Mouse (Mus musculus): ENCODE measurements around the gene Rpl23a. TPM values are rescaled to one million over a fixed set of nuclear protein-coding genes. Genes with fewer than 3 reads are reported as not detected.

The Rpl23a gene
- polyA plus RNA-seq, 1 experiment from 2014 or later, result 1,766 TPM

DNA sequence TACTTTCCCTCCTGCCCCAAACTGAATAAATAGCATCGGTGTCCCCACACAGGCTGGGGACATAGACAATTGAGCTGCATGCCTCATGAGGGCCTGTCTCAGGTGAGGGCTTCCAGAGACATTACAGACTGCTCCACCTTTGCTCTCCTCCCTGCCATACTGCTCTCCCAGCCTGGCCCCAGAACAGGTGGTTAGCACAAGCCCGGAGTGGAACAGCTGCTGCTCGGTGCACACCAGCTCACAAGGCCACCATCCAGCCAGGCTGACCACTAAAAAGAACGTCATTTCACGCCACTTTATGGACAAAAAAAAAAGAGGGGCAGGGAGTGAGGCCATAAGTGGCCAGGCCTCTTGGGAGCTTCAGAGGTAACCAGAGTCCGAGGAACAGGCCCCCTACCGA lies 23.8 kb upstream of the Rpl23a start:
- ATAC-seq (replicated peaks; ENCODE audit: low FRiP score), result no peak
- Histone ChIP-seq H3K4me1 (replicated peaks; ENCODE audit: control insufficient read depth, insufficient read depth, low read length) (no peaks in the 10 kb centered on the region), H3K27me3 (replicated peaks; ENCODE audit: control insufficient read depth, insufficient read depth, low read length) (no peaks in the 10 kb centered on the region), H3K27ac (ENCODE audit: low read depth, low read length) (no peak overlapping the region), H3K9ac (ENCODE audit: low read depth, low read length) (no peak overlapping the region), H3K4me2 (no peak overlapping the region), H3K36me3 (ENCODE audit: control insufficient read depth, insufficient read depth, low read length) (peaks cover 62% of the 10 kb centered on the region), H3K9me3 (ENCODE audit: control insufficient read depth, low read length) (no peaks in the 10 kb centered on the region), H3K4me3 (ENCODE audit: low read depth, low read length) (no peak overlapping the region)
- 91% methylated on average over 7 of the region's 7 CpGs for WGBS
- DNase-seq (ENCODE audit: low spot score), result no peak

DNA sequence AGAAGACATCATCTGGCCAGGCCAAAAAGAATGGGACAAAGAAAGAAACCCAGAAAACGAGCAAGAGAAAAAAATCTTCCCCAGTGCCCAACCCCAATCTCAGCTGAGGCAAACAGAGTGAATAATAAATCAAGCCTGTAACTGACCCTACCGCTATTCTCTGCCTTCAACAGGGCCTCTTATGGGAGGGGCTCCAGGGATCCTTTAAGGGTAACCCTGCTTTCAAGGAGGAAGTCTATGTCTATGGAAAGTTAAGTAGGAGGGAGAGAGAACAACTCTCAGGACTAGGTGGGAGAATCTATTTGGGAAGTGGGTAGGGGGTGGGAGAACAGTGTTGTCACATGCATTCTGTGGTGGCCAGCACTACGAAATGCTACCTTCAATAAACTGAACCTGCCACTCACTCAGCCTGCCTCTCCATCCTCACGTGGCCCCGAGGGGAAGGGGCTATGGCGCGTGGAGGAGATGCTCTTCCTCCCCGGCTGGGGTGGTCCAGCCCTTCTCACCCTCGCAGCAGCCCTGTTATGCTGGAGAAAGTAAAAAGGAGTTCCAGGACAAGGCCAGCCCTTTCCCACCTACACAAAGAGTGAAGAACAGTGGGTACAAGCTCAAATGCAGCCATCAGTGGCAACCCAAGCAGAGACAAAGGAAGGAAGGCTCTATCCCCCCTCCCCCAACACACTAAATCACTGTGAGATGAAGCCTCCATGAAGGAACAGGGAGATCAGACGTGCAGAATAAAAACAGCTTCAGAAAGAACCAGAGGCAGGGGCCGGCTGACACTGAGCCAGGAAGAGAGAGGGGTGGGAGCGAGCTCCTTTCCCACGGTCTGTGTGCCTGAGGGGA lies 22.2 kb upstream of the Rpl23a start:
- H3K36me3 ChIP-seq (ENCODE audit: control insufficient read depth, insufficient read depth, low read length), result peaks cover 50% of the 10 kb centered on the region
- H3K4me2 ChIP-seq, result no peak overlapping the region
- H3K4me1 ChIP-seq (replicated peaks; ENCODE audit: control insufficient read depth, insufficient read depth, low read length), result no peaks in the 10 kb centered on the region
- WGBS, result 81% methylated on average over 13 of the region's 13 CpGs
- H3K4me3 ChIP-seq (ENCODE audit: low read depth, low read length), result no peak overlapping the region
- ATAC-seq (replicated peaks; ENCODE audit: low FRiP score), result no peak
- no peaks in the 10 kb centered on the region for H3K27me3 ChIP-seq (replicated peaks; ENCODE audit: control insufficient read depth, insufficient read depth, low read length)
- no peak for DNase-seq (ENCODE audit: low spot score)
- no peak overlapping the region for H3K9ac ChIP-seq (ENCODE audit: low read depth, low read length)
- H3K9me3 ChIP-seq (ENCODE audit: control insufficient read depth, low read length), result no peaks in the 10 kb centered on the region
- no peak overlapping the region for H3K27ac ChIP-seq (ENCODE audit: low read depth, low read length)

DNA sequence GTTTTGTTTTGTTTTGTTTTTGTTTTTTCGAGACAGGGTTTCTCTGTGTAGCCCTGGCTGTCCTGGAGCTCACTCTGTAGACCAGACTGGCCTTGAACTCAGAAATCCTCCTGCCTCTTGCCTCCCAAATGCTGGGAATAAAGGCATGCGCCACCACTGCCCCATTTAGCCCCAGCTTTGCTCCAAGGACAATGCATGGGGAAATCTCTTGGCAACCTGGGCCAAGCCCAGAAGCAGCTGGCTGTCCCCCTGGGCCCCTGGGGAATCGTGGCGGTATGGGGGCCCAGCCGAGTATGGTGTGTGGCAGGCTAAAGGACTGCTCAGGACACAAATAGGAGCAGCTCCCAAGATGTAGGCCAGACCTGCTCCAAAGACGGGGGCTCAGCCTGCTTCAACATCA lies 20.9 kb upstream of the Rpl23a start:
- Histone ChIP-seq H3K36me3 (ENCODE audit: control insufficient read depth, insufficient read depth, low read length) (peaks cover 41% of the 10 kb centered on the region), H3K4me3 (ENCODE audit: low read depth, low read length) (no peak overlapping the region), H3K9me3 (ENCODE audit: control insufficient read depth, low read length) (no peaks in the 10 kb centered on the region), H3K4me1 (replicated peaks; ENCODE audit: control insufficient read depth, insufficient read depth, low read length) (no peaks in the 10 kb centered on the region), H3K9ac (ENCODE audit: low read depth, low read length) (no peak overlapping the region), H3K27ac (ENCODE audit: low read depth, low read length) (no peak overlapping the region), H3K4me2 (no peak overlapping the region), H3K27me3 (replicated peaks; ENCODE audit: control insufficient read depth, insufficient read depth, low read length) (no peaks in the 10 kb centered on the region)
- WGBS, result 88% methylated on average over 6 of the region's 6 CpGs
- DNase-seq (ENCODE audit: low spot score) (no peak), ATAC-seq (replicated peaks; ENCODE audit: low FRiP score) (no peak)

DNA sequence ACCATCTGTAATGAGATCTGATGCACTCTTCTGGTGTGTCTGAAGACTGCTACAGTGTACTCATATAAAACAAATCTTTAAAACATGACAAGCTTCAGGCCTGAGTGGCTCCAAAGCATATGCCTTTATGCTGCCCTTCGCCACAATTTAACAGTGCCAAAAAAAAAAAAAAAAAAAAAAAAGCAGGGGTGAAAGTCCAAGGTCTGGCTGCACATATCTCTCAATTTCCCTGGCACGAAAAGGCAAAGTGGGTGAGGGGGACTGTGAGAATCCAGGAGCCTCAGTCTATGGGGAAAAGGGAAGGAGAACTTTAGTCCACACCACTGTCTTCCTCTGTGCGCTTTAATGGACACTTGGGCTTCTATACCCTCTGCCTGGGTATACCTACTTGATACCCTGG lies 19.0 kb upstream of the Rpl23a start:
- 82% methylated on average over 3 of the region's 3 CpGs for WGBS
- Histone ChIP-seq H3K9ac (ENCODE audit: low read depth, low read length) (no peak overlapping the region), H3K27me3 (replicated peaks; ENCODE audit: control insufficient read depth, insufficient read depth, low read length) (no peaks in the 10 kb centered on the region), H3K9me3 (ENCODE audit: control insufficient read depth, low read length) (no peaks in the 10 kb centered on the region), H3K4me2 (no peak overlapping the region), H3K4me3 (ENCODE audit: low read depth, low read length) (no peak overlapping the region), H3K4me1 (replicated peaks; ENCODE audit: control insufficient read depth, insufficient read depth, low read length) (no peaks in the 10 kb centered on the region), H3K27ac (ENCODE audit: low read depth, low read length) (no peak overlapping the region), H3K36me3 (ENCODE audit: control insufficient read depth, insufficient read depth, low read length) (peaks cover 23% of the 10 kb centered on the region)
- ATAC-seq (replicated peaks; ENCODE audit: low FRiP score) (no peak), DNase-seq (ENCODE audit: low spot score) (no peak)

DNA sequence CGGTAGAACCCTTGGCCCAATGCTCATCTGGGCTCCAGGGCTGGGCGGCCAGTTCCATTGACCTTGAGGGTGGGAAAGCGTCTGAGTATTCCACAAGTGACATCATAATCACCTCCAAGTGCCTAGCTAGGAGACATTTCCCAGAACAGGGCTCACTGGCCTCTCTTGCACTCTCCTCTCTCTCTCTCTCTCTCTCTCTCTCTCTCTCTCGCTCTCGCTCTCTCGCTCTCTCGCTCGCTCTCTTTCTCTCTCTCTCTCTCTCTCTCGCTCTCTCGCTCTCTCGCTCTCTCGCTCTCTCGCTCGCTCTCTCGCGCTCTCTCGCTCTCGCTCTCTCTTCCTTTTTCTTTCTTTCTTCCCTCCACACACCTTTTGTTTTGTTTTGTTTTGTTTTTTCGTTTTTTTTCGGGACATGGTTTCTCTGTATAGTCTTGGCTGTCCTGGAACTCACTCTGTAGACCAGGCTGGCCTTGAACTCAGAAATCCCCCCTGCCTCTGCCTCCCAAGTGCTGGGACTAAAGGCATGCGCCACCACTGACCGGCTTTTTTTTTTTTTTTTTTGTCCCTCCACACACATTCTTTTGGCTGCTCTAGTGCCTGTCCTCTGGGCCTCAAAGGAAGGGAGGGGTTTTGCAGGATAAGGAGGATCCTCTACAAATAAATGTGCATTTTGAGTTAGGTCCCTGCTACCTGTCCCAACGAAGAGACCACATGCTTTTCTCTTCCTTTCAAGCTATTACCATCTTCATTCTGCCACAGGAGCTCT lies 11.9 kb upstream of the Rpl23a start:
- peak overlapping the region; percentile 57 for H3K9ac ChIP-seq (ENCODE audit: low read depth, low read length)
- H3K27me3 ChIP-seq (replicated peaks; ENCODE audit: control insufficient read depth, insufficient read depth, low read length), result peaks cover 10% of the 10 kb centered on the region
- no peaks in the 10 kb centered on the region for H3K9me3 ChIP-seq (ENCODE audit: control insufficient read depth, low read length)
- peak overlapping the region; percentile 63 for H3K4me3 ChIP-seq (ENCODE audit: low read depth, low read length)
- peaks cover 4% of the 10 kb centered on the region; the same call in 1 of the 2 replicates for H3K36me3 ChIP-seq (ENCODE audit: control insufficient read depth, insufficient read depth, low read length)
- H3K27ac ChIP-seq (ENCODE audit: low read depth, low read length), result no peak overlapping the region; the same call in 1 of the 2 replicates
- peaks cover 9% of the 10 kb centered on the region for H3K4me1 ChIP-seq (replicated peaks; ENCODE audit: control insufficient read depth, insufficient read depth, low read length)
- ATAC-seq (replicated peaks; ENCODE audit: low FRiP score) (no peak), DNase-seq (ENCODE audit: low spot score) (no peak)
- 59% methylated on average over 23 of the region's 23 CpGs for WGBS
- H3K4me2 ChIP-seq, result peak overlapping the region; percentile 87

DNA sequence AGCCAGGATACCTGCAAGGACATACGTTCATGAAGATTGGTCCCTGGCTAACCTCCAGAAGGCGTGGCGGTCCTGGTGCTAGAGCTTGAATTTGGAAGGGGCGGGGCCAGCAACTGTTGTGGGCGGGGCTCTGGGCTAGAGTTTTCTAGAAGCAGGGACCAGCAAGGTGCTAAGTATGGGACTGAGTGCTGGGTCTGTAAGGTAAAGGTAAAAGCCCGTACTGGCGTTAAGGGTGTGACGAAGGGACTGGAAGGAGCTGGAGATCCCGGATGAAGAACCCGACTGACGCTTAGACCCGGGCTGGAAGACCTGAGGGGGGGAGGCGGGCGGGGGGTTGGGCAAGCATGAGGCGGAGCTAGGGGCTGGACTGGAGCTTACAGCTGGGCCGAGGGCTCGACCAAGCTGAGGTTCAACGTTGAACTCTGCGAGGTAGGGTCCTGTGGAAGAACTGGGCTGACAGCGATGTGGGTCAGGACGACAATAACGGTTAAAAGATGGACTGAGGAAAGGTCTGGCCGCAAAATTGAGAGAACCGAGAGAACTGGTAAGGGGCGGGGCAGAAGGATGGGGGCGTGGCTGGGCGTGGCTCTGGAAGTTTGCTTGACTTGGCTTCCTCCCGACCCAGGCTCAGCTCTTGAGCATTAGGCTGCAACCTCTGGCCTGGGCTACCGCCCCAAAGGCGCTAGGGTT lies 11.2 kb upstream of the Rpl23a start:
- DNase-seq (ENCODE audit: low spot score) (peak; percentile 84), ATAC-seq (replicated peaks; ENCODE audit: low FRiP score) (peak; percentile 84)
- Histone ChIP-seq H3K4me2 (peak overlapping the region; percentile 87), H3K27me3 (replicated peaks; ENCODE audit: control insufficient read depth, insufficient read depth, low read length) (peaks cover 17% of the 10 kb centered on the region), H3K9me3 (ENCODE audit: control insufficient read depth, low read length) (no peaks in the 10 kb centered on the region), H3K4me1 (replicated peaks; ENCODE audit: control insufficient read depth, insufficient read depth, low read length) (peaks cover 14% of the 10 kb centered on the region), H3K9ac (ENCODE audit: low read depth, low read length) (peak overlapping the region; percentile 57), H3K27ac (ENCODE audit: low read depth, low read length) (no peak overlapping the region; the same call in 1 of the 2 replicates), H3K36me3 (ENCODE audit: control insufficient read depth, insufficient read depth, low read length) (peaks cover 4% of the 10 kb centered on the region; the same call in 1 of the 2 replicates), H3K4me3 (ENCODE audit: low read depth, low read length) (peak overlapping the region; percentile 63)
- 2% methylated on average over 29 of the region's 30 CpGs for whole genome bisulfite sequencing

DNA sequence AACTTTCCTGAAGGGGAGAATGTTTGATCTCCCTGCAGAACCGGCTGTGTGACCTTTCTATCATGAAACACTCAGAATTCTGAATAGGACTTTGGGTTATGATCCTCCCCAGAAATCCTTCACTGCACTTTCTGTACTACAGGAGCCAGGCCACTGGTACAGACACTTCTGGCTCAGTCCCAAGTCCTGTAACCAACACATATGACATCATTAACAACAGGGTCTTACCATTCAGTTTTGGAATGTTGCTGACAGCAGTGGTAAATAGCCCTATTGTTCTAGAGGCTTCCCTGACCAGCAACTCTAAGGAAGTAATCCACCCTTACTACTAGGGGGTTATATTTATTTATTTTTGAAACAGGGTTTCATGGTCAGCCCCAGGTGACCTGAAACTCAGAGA lies 9.7 kb upstream of the Rpl23a start, which contains the start of gene Proca1:
Gene Proca1, plus strand, starts transcription at position 280 of the 400 bp plus-strand sequence.
- peak within 1 kb of the TSS; percentile 63 for H3K4me3 ChIP-seq (ENCODE audit: low read depth, low read length)
- H3K36me3 ChIP-seq (ENCODE audit: control insufficient read depth, insufficient read depth, low read length), result peaks cover 4% of the 10 kb centered on the region; the same call in 1 of the 2 replicates
- peaks cover 21% of the 10 kb centered on the region for H3K4me1 ChIP-seq (replicated peaks; ENCODE audit: control insufficient read depth, insufficient read depth, low read length)
- 77% methylated on average over 1 of the region's 1 CpGs for WGBS
- H3K9me3 ChIP-seq (ENCODE audit: control insufficient read depth, low read length), result no peaks in the 10 kb centered on the region
- H3K4me2 ChIP-seq, result peak within 1 kb of the TSS; percentile 87
- H3K27me3 ChIP-seq (replicated peaks; ENCODE audit: control insufficient read depth, insufficient read depth, low read length), result peaks cover 32% of the 10 kb centered on the region
- no peak for DNase-seq (ENCODE audit: low spot score)
- H3K27ac ChIP-seq (ENCODE audit: low read depth, low read length), result no peak within 1 kb of the TSS
- no peak within 1 kb of the TSS for H3K9ac ChIP-seq (ENCODE audit: low read depth, low read length)
- ATAC-seq (replicated peaks; ENCODE audit: low FRiP score), result no peak

DNA sequence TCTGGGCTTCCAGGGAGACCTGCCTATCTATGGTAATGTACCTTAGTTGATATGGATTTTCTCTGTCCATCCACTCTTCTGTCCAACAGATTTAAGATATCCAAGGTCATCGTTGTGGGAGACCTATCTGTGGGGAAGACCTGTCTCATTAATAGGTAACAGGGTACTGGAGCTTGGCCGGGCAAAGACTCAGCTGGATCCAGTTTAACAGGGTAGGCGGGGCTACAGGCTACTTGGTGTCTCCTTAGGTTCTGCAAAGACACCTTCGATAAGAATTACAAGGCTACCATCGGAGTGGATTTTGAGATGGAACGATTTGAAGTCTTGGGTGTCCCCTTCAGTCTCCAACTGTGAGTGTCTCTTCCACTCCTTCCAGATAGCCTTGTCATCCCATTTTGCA lies 6.7 kb upstream of the Rpl23a start:
- H3K4me2 ChIP-seq, result peak overlapping the region; percentile 70
- peak overlapping the region; percentile 72 for H3K9ac ChIP-seq (ENCODE audit: low read depth, low read length)
- peak overlapping the region; percentile 73; the same call in 1 of the 2 replicates for H3K27ac ChIP-seq (ENCODE audit: low read depth, low read length)
- peaks cover 18% of the 10 kb centered on the region for H3K4me1 ChIP-seq (replicated peaks; ENCODE audit: control insufficient read depth, insufficient read depth, low read length)
- peaks cover 46% of the 10 kb centered on the region for H3K27me3 ChIP-seq (replicated peaks; ENCODE audit: control insufficient read depth, insufficient read depth, low read length)
- peaks cover 4% of the 10 kb centered on the region; the same call in 1 of the 2 replicates for H3K36me3 ChIP-seq (ENCODE audit: control insufficient read depth, insufficient read depth, low read length)
- peak overlapping the region; percentile 62 for H3K4me3 ChIP-seq (ENCODE audit: low read depth, low read length)
- H3K9me3 ChIP-seq (ENCODE audit: control insufficient read depth, low read length), result no peaks in the 10 kb centered on the region
- WGBS, result 67% methylated on average over 6 of the region's 6 CpGs
- ATAC-seq (replicated peaks; ENCODE audit: low FRiP score) (no peak), DNase-seq (ENCODE audit: low spot score) (no peak)
